Mouse (Mus musculus) layer of hippocampus, adult 2 months (tissue): ENCODE results near the gene Zfp46. TPM values are rescaled to one million over a fixed set of nuclear protein-coding genes. Genes with fewer than 3 reads are reported as not detected.

Experiments
- DNase-seq, 2 experiments: peaks; one replicate each; pipeline ENCODE4 v3.0.0; 2022; ENCODE audit warnings: low spot score in 2 of 2
- H3K27ac ChIP-seq: fragments of 200-600 bp; 2 replicates; pipeline ENCODE4 v1.8.1; 2022
- H3K4me3 ChIP-seq: fragments of 200-600 bp; 2 replicates; pipeline ENCODE4 v1.8.1; 2022; ENCODE audit warnings: mild to moderate bottlenecking
- CTCF ChIP-seq: fragments of 200-600 bp; conservative IDR thresholded peaks from 2 replicates; pipeline ENCODE4 v1.8.1; 2022; ENCODE audit warnings: antibody characterized with exemption, mild to moderate bottlenecking, moderate library complexity
- total RNA-seq, 2 experiments: library from RNA; stranded (reverse); gene quantifications; 2 replicates each; pipeline ENCODE4 v1.2.3; 2021

Gene Zfp46
- total RNA-seq, 2 experiments from 2014 or later, result 44.2 to 49.0 TPM

GRCm38 (mm10) chr4:136337129-136337528 lies 52.6 kb downstream of the Zfp46 start:
- Histone ChIP-seq H3K27ac (no peak overlapping the region), H3K4me3 (no peak overlapping the region)
- no peak for DNase-seq
- no peak for TF ChIP-seq CTCF

Other genes with a start within 250 kb of the Zfp46 start
- 100 to 1,000 TPM; 291 to 317 TPM for gene Rpl11, start 231.3 kb upstream of the Zfp46 start, total RNA-seq
- 10 to 100 TPM; 45.1 to 47.4 TPM for gene Id3, start 141.2 kb upstream of the Zfp46 start, total RNA-seq
- 1 to 10 TPM in 1 of 2 experiments, under 1 TPM in 1; 0.74 to 1.5 TPM for gene E2f2, start 112.3 kb upstream of the Zfp46 start, total RNA-seq
- gene Asap3, start 78.3 kb upstream of the Zfp46 start, total RNA-seq, result 1 to 10 TPM; 2.5 to 3.1 TPM
- gene Tcea3, start 37.0 kb upstream of the Zfp46 start, total RNA-seq, result not detected
- gene Hnrnpr, start 26.3 kb downstream of the Zfp46 start, total RNA-seq, result 100 to 1,000 TPM in 1 of 2 experiments, 10 to 100 TPM in 1; 91.6 to 102 TPM
- gene Htr1d, start 138.8 kb downstream of the Zfp46 start, total RNA-seq, result under 1 TPM; 0.39 to 0.41 TPM
- gene 6030445D17Rik, start 177.6 kb downstream of the Zfp46 start, total RNA-seq, result 1 to 10 TPM in 1 of 2 experiments, under 1 TPM in 1; 0.66 to 1.1 TPM
- gene Luzp1, start 185.1 kb downstream of the Zfp46 start, total RNA-seq, result 10 to 100 TPM; 80.6 to 95.8 TPM